Mouse (Mus musculus) ES-E14 (cell line): ENCODE measurements around the gene Cacng5. TPM values are rescaled to one million over a fixed set of nuclear protein-coding genes. Genes with fewer than 3 reads are reported as not detected.

Experiments
- DNase-seq: peaks from one replicate; pipeline ENCODE4 v3.0.0-alpha.2; 2013; ENCODE audit warnings: low read depth, low spot score
- H3K27ac ChIP-seq: 2 replicates; pipeline ENCODE4 v1.5.1; 2012; ENCODE audit warnings: low read depth, mild to moderate bottlenecking, low read length, moderate library complexity, mixed read lengths; ENCODE audit not compliant: poor library complexity, insufficient read depth, severe bottlenecking
- H3K36me3 ChIP-seq: 2 replicates; pipeline ENCODE4 v1.6.1; 2012; ENCODE audit warnings: mild to moderate bottlenecking, low read length, moderate library complexity, mixed read lengths; ENCODE audit not compliant: control insufficient read depth, poor library complexity, insufficient read depth, severe bottlenecking
- H3K4me1 ChIP-seq, 2 experiments: fragments of 150-350 bp in 1 of 2; sonication (generic) in 1 of 2; 2 replicates each; pipeline ENCODE4 v1.6.1; 2012; ENCODE audit warnings: low read length in 2 of 2, mild to moderate bottlenecking in 1 of 2, mixed read lengths in 1 of 2; ENCODE audit not compliant: control insufficient read depth in 2 of 2, insufficient read depth in 2 of 2, poor library complexity in 1 of 2
- H3K4me3 ChIP-seq, 2 experiments: fragments of 150-350 bp in 1 of 2; sonication (generic) in 1 of 2; 2 replicates each; pipeline ENCODE4 v1.5.1; 2012; ENCODE audit warnings: low read length in 2 of 2, low read depth in 1 of 2, mild to moderate bottlenecking in 1 of 2, mixed read lengths in 1 of 2; ENCODE audit not compliant: insufficient read depth in 1 of 2, poor library complexity in 1 of 2, severe bottlenecking in 1 of 2
- H3K9ac ChIP-seq: 2 replicates; pipeline ENCODE4 v1.6.1; 2012; ENCODE audit warnings: low read depth, mild to moderate bottlenecking, low read length, mixed read lengths; ENCODE audit not compliant: poor library complexity, insufficient read depth, severe bottlenecking
- H3K9me3 ChIP-seq: fragments of 150-350 bp; sonication (generic); 2 replicates; pipeline ENCODE4 v1.6.1; 2012; ENCODE audit warnings: low read depth, mild to moderate bottlenecking, low read length; ENCODE audit not compliant: control insufficient read depth, insufficient read depth
- CHD2 ChIP-seq: IDR thresholded peaks from 2 replicates; pipeline ENCODE4 v1.6.1; 2014; ENCODE audit warnings: mild to moderate bottlenecking, low read depth, low read length, inconsistent platforms
- HCFC1 ChIP-seq: IDR thresholded peaks from 2 replicates; pipeline ENCODE4 v1.6.1; 2012; ENCODE audit warnings: low read length, inconsistent platforms, borderline replicate concordance; ENCODE audit not compliant: insufficient read depth
- MAFK ChIP-seq: IDR thresholded peaks from 2 replicates; pipeline ENCODE4 v1.6.1; 2014; ENCODE audit warnings: mild to moderate bottlenecking, low read depth, low read length, inconsistent platforms; ENCODE audit not compliant: insufficient read depth
- ZC3H11A ChIP-seq: IDR thresholded peaks from 2 replicates; pipeline ENCODE4 v1.6.1; 2012; ENCODE audit warnings: low read depth, mild to moderate bottlenecking, inconsistent platforms, low read length, borderline replicate concordance
- ZNF384 ChIP-seq: IDR thresholded peaks from 2 replicates; pipeline ENCODE4 v1.6.1; 2012; ENCODE audit warnings: low read depth, low read length, inconsistent platforms
- in situ Hi-C, 2 experiments: fragments of 600-800 bp; cut with MboI; formaldehyde crosslinking; loops; one replicate each; pipeline ENCODE4 v1.15.1; 2025; ENCODE audit warnings: low sequenced_read_pairs in 2 of 2, inconsistent platforms in 1 of 2; ENCODE audit not compliant: unreplicated experiment in 2 of 2
- total RNA-seq: library from RNA; depleted of rRNA; stranded (reverse); fragments of 300-350 nt; gene quantifications from 2 replicates; pipeline ENCODE4 v1.2.3, GENCODE M21; 2012

Gene Cacng5
- total RNA-seq, 1 experiment = 0.40 TPM

- Histone ChIP-seq H3K9me3 (no peaks in the 10 kb centered on the region), H3K4me1 (peaks cover 0 to 3% of the 10 kb centered on the region in 2 experiments; a peak in 1 of 4 replicates), H3K9ac (no peak overlapping the region), H3K36me3 (no peaks in the 10 kb centered on the region), H3K27ac (no peak overlapping the region), H3K4me3 (no peak overlapping the region)
- in situ Hi-C loops = no loop called here
- DNase-seq = no peak
- TF ChIP-seq ZNF384 = no peak
- no peak for TF ChIP-seq HCFC1
- TF ChIP-seq ZC3H11A = no peak
Observed at GRCm38 (mm10) chr11:107917721-107918235, 2.9 kb upstream of the Cacng5 start.

GRCm38 (mm10) chr11:107913317-107913716, 1.5 kb downstream of the Cacng5 start:
- DNase-seq = no peak
- Histone ChIP-seq H3K9me3 (no peaks in the 10 kb centered on the region), H3K27ac (no peak overlapping the region), H3K4me1 (peaks cover 0 to 6% of the 10 kb centered on the region in 2 experiments; a peak in 2 of 4 replicates), H3K9ac (no peak overlapping the region), H3K36me3 (no peaks in the 10 kb centered on the region), H3K4me3 (no peak overlapping the region)
- in situ Hi-C loops = no loop called here
- 0 out of 2 replicates have a peak, but pooled peaks have one; percentile 9 for TF ChIP-seq ZNF384
- TF ChIP-seq CHD2 = no peak
- 0 out of 2 replicates have a peak, but pooled peaks have one; percentile 9 for TF ChIP-seq ZC3H11A
- no peak for TF ChIP-seq MAFK

GRCm38 (mm10) chr11:107905364-107905763, 9.5 kb downstream of the Cacng5 start:
- no peak for DNase-seq
- H3K4me1 ChIP-seq = no peaks in the 10 kb centered on the region
- TF ChIP-seq CHD2 (no peak), HCFC1 (no peak), MAFK (no peak), ZC3H11A (no peak), ZNF384 (no peak)
- H3K4me3 ChIP-seq = no peak overlapping the region
- H3K36me3 ChIP-seq = no peaks in the 10 kb centered on the region
- in situ Hi-C loops = no loop called here
- no peaks in the 10 kb centered on the region for H3K9me3 ChIP-seq
- no peak overlapping the region for H3K9ac ChIP-seq
- H3K27ac ChIP-seq = no peak overlapping the region

GRCm38 (mm10) chr11:107903966-107904605, 10.8 kb downstream of the Cacng5 start:
- TF ChIP-seq ZC3H11A = no peak

GRCm38 (mm10) chr11:107900470-107900869, 14.4 kb downstream of the Cacng5 start:
- no peak overlapping the region for H3K9ac ChIP-seq
- peak; percentile 62 for DNase-seq
- H3K9me3 ChIP-seq = no peaks in the 10 kb centered on the region
- in situ Hi-C loops = no loop called here
- H3K27ac ChIP-seq = no peak overlapping the region
- no peaks in the 10 kb centered on the region for H3K36me3 ChIP-seq
- H3K4me1 ChIP-seq = no peaks in the 10 kb centered on the region
- no peak overlapping the region for H3K4me3 ChIP-seq
- TF ChIP-seq ZC3H11A (peak; percentile 39; the same call in 1 of the 2 replicates), MAFK (no peak)

More at GRCm38 (mm10) chr11:107903966-107904605, 10.8 kb downstream of the Cacng5 start:
- H3K9me3 ChIP-seq = no peaks in the 10 kb centered on the region
- no peak for DNase-seq
- no peaks in the 10 kb centered on the region for H3K4me1 ChIP-seq
- H3K9ac ChIP-seq = no peak overlapping the region
- in situ Hi-C loops = no loop called here
- H3K4me3 ChIP-seq = no peak overlapping the region
- no peak overlapping the region for H3K27ac ChIP-seq
- no peaks in the 10 kb centered on the region for H3K36me3 ChIP-seq
